Mouse (Mus musculus): ENCODE results near the gene Hectd4. TPM values are rescaled to one million over a fixed set of nuclear protein-coding genes. Genes with fewer than 3 reads are reported as not detected.

Hectd4 gene
- polyA plus RNA-seq, 1 experiment from 2014 or later = 3.3 TPM

- Histone ChIP-seq H3K36me3 (replicated peaks; ENCODE audit: insufficient read depth, low read length) (no peaks in the 10 kb centered on the region), H3K4me2 (ENCODE audit: low read depth, low read length) (no peak overlapping the region), H3K4me1 (ENCODE audit: insufficient read depth) (peaks cover 8% of the 10 kb centered on the region), H3K4me3 (ENCODE audit: low read depth, low read length) (no peak overlapping the region), H3K27me3 (ENCODE audit: insufficient read depth, low read length) (no peaks in the 10 kb centered on the region), H3K27ac (ENCODE audit: low read depth) (no peak overlapping the region), H3K9ac (replicated peaks) (no peak overlapping the region), H3K9me3 (ENCODE audit: low read length) (no peaks in the 10 kb centered on the region)
- DNase-seq (no peak), ATAC-seq (no peak)
- WGBS (ENCODE audit: insufficient replicate concordance) = 72% methylated on average over 3 of the region's 3 CpGs
- TF ChIP-seq EP300 (IDR thresholded peaks at IDR 0.05; ENCODE audit: low read depth) = no peak
- no peak for TF ChIP-seq CTCF (IDR thresholded peaks at IDR 0.05; ENCODE audit: low read depth)
These were observed 173.4 kb downstream of the Hectd4 start for GRCm38 (mm10) chr5:121393402-121393801.

- Histone ChIP-seq H3K9ac (replicated peaks) (no peak overlapping the region), H3K4me2 (ENCODE audit: low read depth, low read length) (no peak overlapping the region), H3K4me1 (ENCODE audit: insufficient read depth) (peaks cover 22% of the 10 kb centered on the region), H3K4me3 (ENCODE audit: low read depth, low read length) (no peak overlapping the region), H3K36me3 (replicated peaks; ENCODE audit: insufficient read depth, low read length) (no peaks in the 10 kb centered on the region), H3K27me3 (ENCODE audit: insufficient read depth, low read length) (no peaks in the 10 kb centered on the region), H3K27ac (ENCODE audit: low read depth) (no peak overlapping the region), H3K9me3 (ENCODE audit: low read length) (no peaks in the 10 kb centered on the region)
- WGBS (ENCODE audit: insufficient replicate concordance) = 74% methylated on average over 5 of the region's 5 CpGs
- ATAC-seq (no peak), DNase-seq (no peak)
- TF ChIP-seq EP300 (IDR thresholded peaks at IDR 0.05; ENCODE audit: low read depth) (no peak), CTCF (IDR thresholded peaks at IDR 0.05; ENCODE audit: low read depth) (no peak)
These were observed 175.6 kb downstream of the Hectd4 start for GRCm38 (mm10) chr5:121395621-121396020.

GRCm38 (mm10) chr5:121397187-121398145 lies 177.4 kb downstream of the Hectd4 start, which contains the start of gene Naa25:
TSS of gene Naa25 (plus strand) at chr5:121397936.
- peak within 1 kb of the TSS; percentile 97 for H3K4me3 ChIP-seq (ENCODE audit: low read depth, low read length)
- DNase-seq (peak; percentile 96), ATAC-seq (peak; percentile 92)
- peak within 1 kb of the TSS; percentile 91 for H3K27ac ChIP-seq (ENCODE audit: low read depth)
- TF ChIP-seq CTCF (IDR thresholded peaks at IDR 0.05; ENCODE audit: low read depth) = no peak
- TF ChIP-seq EP300 (IDR thresholded peaks at IDR 0.05; ENCODE audit: low read depth) = peak; percentile 56; the same call in 1 of the 2 replicates
- H3K36me3 ChIP-seq (replicated peaks; ENCODE audit: insufficient read depth, low read length) = no peaks in the 10 kb centered on the region
- peaks cover 36% of the 10 kb centered on the region for H3K4me1 ChIP-seq (ENCODE audit: insufficient read depth)
- H3K27me3 ChIP-seq (ENCODE audit: insufficient read depth, low read length) = no peaks in the 10 kb centered on the region
- H3K9ac ChIP-seq (replicated peaks) = peak within 1 kb of the TSS; percentile 91
- H3K9me3 ChIP-seq (ENCODE audit: low read length) = no peaks in the 10 kb centered on the region
- WGBS (ENCODE audit: insufficient replicate concordance) = 10% methylated on average over 51 of the region's 53 CpGs
- peak within 1 kb of the TSS; percentile 99 for H3K4me2 ChIP-seq (ENCODE audit: low read depth, low read length)

GRCm38 (mm10) chr5:121398146-121398964 lies 178.3 kb downstream of the Hectd4 start:
- TF ChIP-seq EP300 (IDR thresholded peaks at IDR 0.05; ENCODE audit: low read depth) (no peak), CTCF (IDR thresholded peaks at IDR 0.05; ENCODE audit: low read depth) (no peak)

GRCm38 (mm10) chr5:121398965-121399462 lies 179.0 kb downstream of the Hectd4 start:
- TF ChIP-seq CTCF (IDR thresholded peaks at IDR 0.05; ENCODE audit: low read depth) (no peak), EP300 (IDR thresholded peaks at IDR 0.05; ENCODE audit: low read depth) (no peak)
- peaks cover 36% of the 10 kb centered on the region for H3K4me1 ChIP-seq (ENCODE audit: insufficient read depth)
- no peaks in the 10 kb centered on the region; the same call in 1 of the 2 replicates for H3K36me3 ChIP-seq (replicated peaks; ENCODE audit: insufficient read depth, low read length)

More at GRCm38 (mm10) chr5:121398146-121398964, 178.3 kb downstream of the Hectd4 start:
- H3K9ac ChIP-seq (replicated peaks) = peak overlapping the region; percentile 91
- WGBS (ENCODE audit: insufficient replicate concordance) = under 1% methylated on average over 64 of the region's 67 CpGs
- H3K4me2 ChIP-seq (ENCODE audit: low read depth, low read length) = peak overlapping the region; percentile 99
- H3K27ac ChIP-seq (ENCODE audit: low read depth) = peak overlapping the region; percentile 91
- no peaks in the 10 kb centered on the region; the same call in 1 of the 2 replicates for H3K36me3 ChIP-seq (replicated peaks; ENCODE audit: insufficient read depth, low read length)
- no peaks in the 10 kb centered on the region for H3K9me3 ChIP-seq (ENCODE audit: low read length)
- DNase-seq (peak; percentile 57), ATAC-seq (peak; percentile 67)
- no peaks in the 10 kb centered on the region for H3K27me3 ChIP-seq (ENCODE audit: insufficient read depth, low read length)
- H3K4me3 ChIP-seq (ENCODE audit: low read depth, low read length) = peak overlapping the region; percentile 97
- peaks cover 36% of the 10 kb centered on the region for H3K4me1 ChIP-seq (ENCODE audit: insufficient read depth)

More at GRCm38 (mm10) chr5:121398965-121399462, 179.0 kb downstream of the Hectd4 start:
- ATAC-seq (no peak), DNase-seq (no peak)
- Histone ChIP-seq H3K27me3 (ENCODE audit: insufficient read depth, low read length) (no peaks in the 10 kb centered on the region), H3K4me3 (ENCODE audit: low read depth, low read length) (peak overlapping the region; percentile 97), H3K27ac (ENCODE audit: low read depth) (peak overlapping the region; percentile 91; the same call in 1 of the 2 replicates), H3K9me3 (ENCODE audit: low read length) (no peaks in the 10 kb centered on the region), H3K9ac (replicated peaks) (peak overlapping the region; percentile 91), H3K4me2 (ENCODE audit: low read depth, low read length) (peak overlapping the region; percentile 99)
- 36% methylated on average over 9 of the region's 9 CpGs for WGBS (ENCODE audit: insufficient replicate concordance)

Data from liver, postnatal 0 days (tissue).